Mouse (Mus musculus) hindbrain, embryonic 12.5 days (tissue): Measurements from ENCODE around the gene Cd72. TPM values are rescaled to one million over a fixed set of nuclear protein-coding genes. Genes with fewer than 3 reads are reported as not detected.

Experiments used
- ATAC-seq: fragments of 200-750 bp; cut with Nextera tagmentation; 2 replicates; pipeline ENCODE4 v1.8.0; 2017; ENCODE audit warnings: moderate TSS enrichment; ENCODE audit not compliant: low FRiP score
- H3K27ac ChIP-seq: fragments of 300-500 bp; sonication (generic); 2 replicates; pipeline ENCODE4 v1.5.1; 2016; ENCODE audit warnings: mild to moderate bottlenecking
- H3K27me3 ChIP-seq: fragments of 300-500 bp; sonication (generic); 2 replicates; pipeline ENCODE4 v1.6.1; 2016; ENCODE audit warnings: mild to moderate bottlenecking
- H3K36me3 ChIP-seq: fragments of 300-500 bp; sonication (generic); 2 replicates; pipeline ENCODE4 v1.6.1; 2016; ENCODE audit warnings: mild to moderate bottlenecking
- H3K4me1 ChIP-seq: fragments of 300-500 bp; sonication (generic); 2 replicates; pipeline ENCODE4 v1.6.1; 2016
- H3K4me2 ChIP-seq: fragments of 300-500 bp; sonication (generic); replicated peaks from 2 replicates; pipeline ENCODE4 v1.6.1; 2016; ENCODE audit warnings: mild to moderate bottlenecking
- H3K4me3 ChIP-seq: fragments of 300-500 bp; sonication (generic); 2 replicates; pipeline ENCODE4 v1.5.1; 2016; ENCODE audit warnings: mild to moderate bottlenecking
- H3K9ac ChIP-seq: fragments of 300-500 bp; sonication (generic); 2 replicates; pipeline ENCODE4 v1.6.1; 2016; ENCODE audit warnings: mild to moderate bottlenecking, moderate library complexity
- H3K9me3 ChIP-seq: fragments of 300-500 bp; sonication (generic); replicated peaks from 2 replicates; pipeline ENCODE4 v1.6.1; 2016; ENCODE audit warnings: mild to moderate bottlenecking
- WGBS: fragments of 180-500 bp; shearing (Covaris S2); methylation state at CpG from one replicate; pipeline ENCODE4 v1.1.7; 2016; 5-methylcytosine and 5-hydroxymethylcytosine counted together
- polyA plus RNA-seq: library from polyadenylated mRNA; unstranded; fragments of >200 nt; fragmentation: Nextera tagmentation; extraction: Ambion mirVana; gene quantifications from 2 replicates; pipeline ENCODE4 v1.2.1, GENCODE M21; 2016

The Cd72 gene
- 2.0 and 3.8 TPM in 2 replicates for polyA plus RNA-seq

GRCm38 (mm10) chr4:43454041-43454836 lies at the start of gene Cd72:
Cd72 (minus strand) TSS chr4:43454628.
- 33% methylated on average over 20 of the region's 20 CpGs for WGBS
- H3K27ac ChIP-seq = no peak within 1 kb of the TSS
- no peaks in the 10 kb centered on the region for H3K36me3 ChIP-seq
- H3K27me3 ChIP-seq = peaks cover 27% of the 10 kb centered on the region
- H3K4me3 ChIP-seq = peak within 1 kb of the TSS; percentile 15
- peak within 1 kb of the TSS; percentile 50 for H3K4me2 ChIP-seq
- no peak for ATAC-seq
- peaks cover 15% of the 10 kb centered on the region for H3K4me1 ChIP-seq
- no peaks in the 10 kb centered on the region for H3K9me3 ChIP-seq
- H3K9ac ChIP-seq = no peak within 1 kb of the TSS

- Histone ChIP-seq H3K4me3 (no peak overlapping the region), H3K36me3 (no peaks in the 10 kb centered on the region), H3K4me1 (peaks cover 19% of the 10 kb centered on the region), H3K9ac (no peak overlapping the region), H3K9me3 (no peaks in the 10 kb centered on the region), H3K27me3 (peaks cover 27% of the 10 kb centered on the region), H3K27ac (no peak overlapping the region), H3K4me2 (no peak overlapping the region)
- WGBS = 82% methylated on average over 6 of the region's 6 CpGs
- ATAC-seq = no peak
These were observed 49.1 kb upstream of the Cd72 start for GRCm38 (mm10) chr4:43503506-43503905.

GRCm38 (mm10) chr4:43503041-43503440 lies 48.6 kb upstream of the Cd72 start:
- Histone ChIP-seq H3K4me2 (no peak overlapping the region), H3K27me3 (peaks cover 22% of the 10 kb centered on the region), H3K27ac (no peak overlapping the region), H3K4me1 (peaks cover 19% of the 10 kb centered on the region), H3K9me3 (no peaks in the 10 kb centered on the region), H3K9ac (no peak overlapping the region), H3K36me3 (no peaks in the 10 kb centered on the region), H3K4me3 (no peak overlapping the region)
- ATAC-seq = no peak
- 71% methylated on average over 2 of the region's 2 CpGs for WGBS

- Histone ChIP-seq H3K4me1 (peaks cover 26% of the 10 kb centered on the region), H3K4me3 (peak within 1 kb of the TSS; percentile 45), H3K9ac (peak within 1 kb of the TSS; percentile 42), H3K27me3 (peaks cover 5% of the 10 kb centered on the region; the same call in 1 of the 2 replicates), H3K27ac (no peak within 1 kb of the TSS), H3K9me3 (no peaks in the 10 kb centered on the region), H3K4me2 (peak within 1 kb of the TSS; percentile 64), H3K36me3 (peaks cover 13% of the 10 kb centered on the region; the same call in 1 of the 2 replicates)
- peak; percentile 86 for ATAC-seq
- WGBS = 7% methylated on average over 50 of the region's 50 CpGs
These were observed 45.2 kb upstream of the Cd72 start, which contains the start of gene Arhgef39 for GRCm38 (mm10) chr4:43499407-43500333. Arhgef39 (minus strand) TSS chr4:43499695.

- H3K4me3 ChIP-seq = peak overlapping the region; percentile 45
- peak overlapping the region; percentile 64 for H3K4me2 ChIP-seq
- H3K4me1 ChIP-seq = peaks cover 31% of the 10 kb centered on the region
- H3K9ac ChIP-seq = peak overlapping the region; percentile 42; the same call in 1 of the 2 replicates
- peak; percentile 64; the same call in 1 of the 2 replicates for ATAC-seq
- H3K27me3 ChIP-seq = peaks cover 5% of the 10 kb centered on the region; the same call in 1 of the 2 replicates
- 15% methylated on average over 8 of the region's 8 CpGs for WGBS
- no peaks in the 10 kb centered on the region for H3K9me3 ChIP-seq
- H3K27ac ChIP-seq = no peak overlapping the region
- H3K36me3 ChIP-seq = peaks cover 13% of the 10 kb centered on the region; the same call in 1 of the 2 replicates
These were observed 44.6 kb upstream of the Cd72 start for GRCm38 (mm10) chr4:43498983-43499382.

GRCm38 (mm10) chr4:43497946-43498345 lies 43.5 kb upstream of the Cd72 start:
- H3K9ac ChIP-seq = no peak overlapping the region
- peaks cover 33% of the 10 kb centered on the region for H3K4me1 ChIP-seq
- no peaks in the 10 kb centered on the region for H3K9me3 ChIP-seq

GRCm38 (mm10) chr4:43497405-43497804 lies 43.0 kb upstream of the Cd72 start:
- Histone ChIP-seq H3K4me2 (no peak overlapping the region), H3K27ac (no peak overlapping the region), H3K36me3 (peaks cover 13% of the 10 kb centered on the region; the same call in 1 of the 2 replicates), H3K27me3 (no peaks in the 10 kb centered on the region; the same call in 1 of the 2 replicates), H3K9ac (no peak overlapping the region), H3K4me3 (no peak overlapping the region), H3K9me3 (no peaks in the 10 kb centered on the region), H3K4me1 (peaks cover 33% of the 10 kb centered on the region)
- ATAC-seq = no peak
- WGBS = 93% methylated on average over 8 of the region's 8 CpGs

More at GRCm38 (mm10) chr4:43497946-43498345, 43.5 kb upstream of the Cd72 start:
- Histone ChIP-seq H3K36me3 (peaks cover 13% of the 10 kb centered on the region; the same call in 1 of the 2 replicates), H3K27ac (no peak overlapping the region), H3K4me3 (peak overlapping the region; percentile 45), H3K4me2 (peak overlapping the region; percentile 64), H3K27me3 (peaks cover under 1% of the 10 kb centered on the region; the same call in 1 of the 2 replicates)
- 77% methylated on average over 4 of the region's 4 CpGs for WGBS
- no peak for ATAC-seq

GRCm38 (mm10) chr4:43496587-43496986 lies 42.2 kb upstream of the Cd72 start:
- whole genome bisulfite sequencing = 63% methylated on average over 6 of the region's 6 CpGs
- ATAC-seq = no peak
- Histone ChIP-seq H3K27ac (no peak overlapping the region), H3K27me3 (no peaks in the 10 kb centered on the region; the same call in 1 of the 2 replicates), H3K36me3 (peaks cover 13% of the 10 kb centered on the region; the same call in 1 of the 2 replicates), H3K4me2 (no peak overlapping the region), H3K9me3 (no peaks in the 10 kb centered on the region), H3K9ac (no peak overlapping the region), H3K4me1 (peaks cover 33% of the 10 kb centered on the region), H3K4me3 (no peak overlapping the region)

GRCm38 (mm10) chr4:43493846-43494240 lies 39.4 kb upstream of the Cd72 start:
- Histone ChIP-seq H3K9ac (peak overlapping the region; percentile 82), H3K36me3 (peaks cover 13% of the 10 kb centered on the region; the same call in 1 of the 2 replicates), H3K27ac (peak overlapping the region; percentile 88), H3K4me1 (peaks cover 30% of the 10 kb centered on the region), H3K4me2 (peak overlapping the region; percentile 61), H3K4me3 (peak overlapping the region; percentile 76), H3K27me3 (no peaks in the 10 kb centered on the region), H3K9me3 (0 out of 2 replicates have a peak, but pooled peaks cover 4% of the 10 kb centered on the region)
- WGBS = 4% methylated on average over 9 of the region's 9 CpGs
- ATAC-seq = no peak

- peak overlapping the region; percentile 61 for H3K4me2 ChIP-seq
- peak overlapping the region; percentile 76 for H3K4me3 ChIP-seq
- peak; percentile 94 for ATAC-seq
- H3K9me3 ChIP-seq = 0 out of 2 replicates have a peak, but pooled peaks cover 4% of the 10 kb centered on the region
- peaks cover 25% of the 10 kb centered on the region for H3K4me1 ChIP-seq
- H3K36me3 ChIP-seq = peaks cover 13% of the 10 kb centered on the region; the same call in 1 of the 2 replicates
- WGBS = under 1% methylated on average over 47 of the region's 47 CpGs
- no peaks in the 10 kb centered on the region for H3K27me3 ChIP-seq
- peak overlapping the region; percentile 88 for H3K27ac ChIP-seq
- H3K9ac ChIP-seq = peak overlapping the region; percentile 82
These were observed 38.9 kb upstream of the Cd72 start for GRCm38 (mm10) chr4:43493186-43493845.

GRCm38 (mm10) chr4:43492821-43493185 lies 38.4 kb upstream of the Cd72 start, which contains the start of gene Ccdc107:
Ccdc107 (plus strand) TSS chr4:43492900.
- peak within 1 kb of the TSS; percentile 76 for H3K4me3 ChIP-seq
- H3K36me3 ChIP-seq = peaks cover 13% of the 10 kb centered on the region; the same call in 1 of the 2 replicates
- H3K9ac ChIP-seq = peak within 1 kb of the TSS; percentile 82
- peak within 1 kb of the TSS; percentile 61 for H3K4me2 ChIP-seq
- under 1% methylated on average over 25 of the region's 25 CpGs for WGBS
- ATAC-seq = peak; percentile 99
- H3K9me3 ChIP-seq = 0 out of 2 replicates have a peak, but pooled peaks cover 4% of the 10 kb centered on the region
- H3K4me1 ChIP-seq = peaks cover 19% of the 10 kb centered on the region
- H3K27ac ChIP-seq = peak within 1 kb of the TSS; percentile 88
- no peaks in the 10 kb centered on the region for H3K27me3 ChIP-seq
